Comparison of ENCODE assay signal across 27 mouse cellular contexts in genomic region chr16:9767946-9768345, GRCm38 (mm10).
DNase-seq lines count a peak whose midpoint lies in the region; ATAC-seq and TF ChIP-seq lines count a peak whose summit lies in the region.
"Had no signal": no experiment of that assay in that cellular context is flagged by ENCODE, and none has a peak within 500 bp of the region (broad histone marks: within the 10 kb centered on the region; RNA-seq: fewer than 3 reads in every experiment).

No protein-coding gene starts in this region.

- H3K4me2 ChIP-seq in hindbrain, postnatal 0 days (ENCODE audit: low read depth, low read length), result no peak overlapping the region
- H3K4me2 ChIP-seq in hindbrain, embryonic 12.5 days (replicated peaks), result no peak overlapping the region
- H3K4me2 ChIP-seq in lung, embryonic 16.5 days (ENCODE audit: low read depth, low read length), result no peak overlapping the region
- H3K4me2 ChIP-seq: embryonic facial prominence, embryonic 13.5 days; heart, embryonic 12.5 days; intestine, embryonic 15.5 days; liver, embryonic 12.5 days; midbrain, embryonic 12.5 days; neural tube, embryonic 12.5 days had no signal

- no peaks in the 10 kb centered on the region for H3K36me3 ChIP-seq in hindbrain, postnatal 0 days (ENCODE audit: insufficient read depth, low read length)
- H3K36me3 ChIP-seq in hindbrain, embryonic 12.5 days, result no peaks in the 10 kb centered on the region
- H3K36me3 ChIP-seq in lung, embryonic 16.5 days (ENCODE audit: control insufficient read depth, insufficient read depth, low read length), result no peaks in the 10 kb centered on the region
- H3K36me3 ChIP-seq: embryonic facial prominence, embryonic 13.5 days; heart, embryonic 12.5 days; intestine, embryonic 15.5 days; liver, embryonic 12.5 days; midbrain, embryonic 12.5 days; neural tube, embryonic 12.5 days had no signal

- no peak overlapping the region for H3K27ac ChIP-seq in hindbrain, postnatal 0 days
- H3K27ac ChIP-seq in hindbrain, embryonic 12.5 days, result no peak overlapping the region
- no peak overlapping the region for H3K27ac ChIP-seq in lung, embryonic 16.5 days (ENCODE audit: low read length)
- H3K27ac ChIP-seq: embryonic facial prominence, embryonic 13.5 days; heart, adult 2 months; intestine, embryonic 15.5 days; kidney, postnatal 0 days; liver, embryonic 12.5 days; midbrain, embryonic 12.5 days; neural tube, embryonic 12.5 days; stomach, postnatal 0 days had no signal

- H3K4me3 ChIP-seq in hindbrain, postnatal 0 days (ENCODE audit: low read length), result no peak overlapping the region
- H3K4me3 ChIP-seq in hindbrain, embryonic 12.5 days, result no peak overlapping the region
- H3K4me3 ChIP-seq in lung, embryonic 16.5 days (ENCODE audit: low read length), result no peak overlapping the region
- H3K4me3 ChIP-seq: embryonic facial prominence, embryonic 13.5 days; heart, adult 2 months; heart, embryonic 12.5 days; intestine, embryonic 15.5 days; liver, embryonic 12.5 days; midbrain, embryonic 12.5 days; myocyte; neural tube, embryonic 12.5 days had no signal

- no peak for TF ChIP-seq CTCF in hindbrain, postnatal 0 days (IDR thresholded peaks at IDR 0.05; ENCODE audit: low read depth)

- H3K9ac ChIP-seq in hindbrain, postnatal 0 days (replicated peaks; ENCODE audit: low read length), result no peak overlapping the region
- H3K9ac ChIP-seq in hindbrain, embryonic 12.5 days, result no peak overlapping the region
- no peak overlapping the region for H3K9ac ChIP-seq in lung, embryonic 16.5 days (ENCODE audit: low read length)
- H3K9ac ChIP-seq: embryonic facial prominence, embryonic 13.5 days; heart, embryonic 12.5 days; intestine, embryonic 15.5 days; liver, embryonic 12.5 days; liver, postnatal 0 days; midbrain, embryonic 12.5 days; neural tube, embryonic 12.5 days had no signal

- H3K27me3 ChIP-seq in hindbrain, postnatal 0 days (ENCODE audit: insufficient read depth, low read length), result no peaks in the 10 kb centered on the region
- H3K27me3 ChIP-seq in hindbrain, embryonic 12.5 days, result no peaks in the 10 kb centered on the region
- H3K27me3 ChIP-seq in lung, embryonic 16.5 days (ENCODE audit: control insufficient read depth, insufficient read depth, low read depth, low read length), result no peaks in the 10 kb centered on the region
- H3K27me3 ChIP-seq: CH12.LX; embryonic facial prominence, embryonic 13.5 days; heart, embryonic 12.5 days; intestine, embryonic 15.5 days; liver, embryonic 12.5 days; midbrain, embryonic 12.5 days; neural tube, embryonic 12.5 days had no signal

- WGBS in hindbrain, postnatal 0 days, result 43% methylated on average over 3 of the region's 3 CpGs
- WGBS in hindbrain, embryonic 12.5 days, result 82% methylated on average over 3 of the region's 3 CpGs
- WGBS in lung, embryonic 16.5 days, result 77% methylated on average over 3 of the region's 3 CpGs

- DNase-seq in cerebellum, adult 11 months, result no peak
- DNase-seq in frontal cortex, postnatal 36 days (ENCODE audit: low spot score in 2 of 2), result no peak
- DNase-seq in hindbrain, postnatal 0 days (ENCODE audit: low spot score), result no peak
- DNase-seq in lung, postnatal 36 days, result no peak
- DNase-seq: adrenal gland, adult 2 months; adrenal gland, postnatal 36 days; gastrocnemius, postnatal 36 days; heart, adult 2 months; kidney, adult 2 months; liver, postnatal 0 days; thymus, adult 18-20 months; thymus, postnatal 25 days had no signal

- no peaks in the 10 kb centered on the region for H3K4me1 ChIP-seq in hindbrain, postnatal 0 days (ENCODE audit: insufficient read depth, low read length)
- H3K4me1 ChIP-seq in hindbrain, embryonic 12.5 days, result no peaks in the 10 kb centered on the region
- no peaks in the 10 kb centered on the region for H3K4me1 ChIP-seq in lung, embryonic 16.5 days (replicated peaks; ENCODE audit: control insufficient read depth, insufficient read depth, low read length)
- H3K4me1 ChIP-seq: embryonic facial prominence, embryonic 13.5 days; heart, embryonic 12.5 days; intestine, embryonic 15.5 days; liver, embryonic 12.5 days; midbrain, embryonic 12.5 days; neural tube, embryonic 12.5 days had no signal

- no peaks in the 10 kb centered on the region for H3K9me3 ChIP-seq in hindbrain, postnatal 0 days (ENCODE audit: low read length)
- H3K9me3 ChIP-seq in hindbrain, embryonic 12.5 days (replicated peaks), result no peaks in the 10 kb centered on the region
- no peaks in the 10 kb centered on the region for H3K9me3 ChIP-seq in lung, embryonic 16.5 days (ENCODE audit: control insufficient read depth, low read length)
- H3K9me3 ChIP-seq: embryonic facial prominence, embryonic 13.5 days; heart, embryonic 12.5 days; intestine, embryonic 15.5 days; liver, embryonic 12.5 days; midbrain, embryonic 12.5 days; neural tube, embryonic 12.5 days had no signal

- peak; percentile 20; the same call in 1 of the 2 replicates for ATAC-seq in cerebellum, adult (ENCODE audit: insufficient number of reproducible peaks, low FRiP score, low TSS enrichment)
- peak; percentile 9; the same call in 1 of the 2 replicates for ATAC-seq in frontal cortex, adult (ENCODE audit: low TSS enrichment)
- ATAC-seq in hindbrain, postnatal 0 days, result peak; percentile 38; the same call in 1 of the 2 replicates
- no peak for ATAC-seq in hindbrain, embryonic 12.5 days (ENCODE audit: low FRiP score)
- peak; percentile 20; the same call in 1 of the 2 replicates for ATAC-seq in lung, embryonic 16.5 days (ENCODE audit: low read depth)
- ATAC-seq: activated CD4-positive, CD25-positive, alpha-beta regulatory T cell, adult 4 months; intestine, embryonic 15.5 days; liver, embryonic 12.5 days; liver, postnatal 0 days had no signal
